Mouse (Mus musculus): ENCODE results near the gene Il1r1.
"Not testable (repeated sequence)": the region's sequence is repeated elsewhere in the genome, so short reads cannot be mapped to it uniquely, and the experiment has no call there.

Il1r1 gene

DNA sequence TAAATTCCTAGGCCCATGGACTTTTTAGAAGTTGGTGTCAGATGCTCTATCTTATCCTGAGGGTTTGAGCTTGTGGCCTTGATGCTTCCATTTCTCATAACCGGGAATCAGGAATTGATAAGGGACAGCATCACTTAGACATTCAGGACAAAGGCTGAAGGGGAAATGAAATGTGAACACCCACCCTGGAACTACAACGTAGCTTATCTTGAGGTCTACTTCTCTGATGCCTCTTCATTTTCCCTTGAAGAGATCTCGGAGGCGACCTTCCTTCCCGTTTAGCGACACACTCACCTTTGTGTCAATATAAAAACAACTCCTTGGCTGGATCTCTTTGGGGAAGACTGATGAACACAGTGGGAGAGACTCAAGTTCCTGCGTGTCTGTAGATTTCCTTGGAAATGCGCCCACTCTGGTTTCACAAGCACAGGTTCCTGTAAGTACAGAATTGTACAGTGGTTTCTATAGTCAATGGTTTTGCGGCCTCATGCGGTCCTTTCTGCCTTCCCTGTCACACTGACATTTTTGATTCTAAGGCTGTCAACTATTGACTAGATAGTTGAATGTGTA is 46.7 kb downstream of the Il1r1 start:
- DNase-seq (ENCODE audit: low read depth), result peak; percentile 48

DNA sequence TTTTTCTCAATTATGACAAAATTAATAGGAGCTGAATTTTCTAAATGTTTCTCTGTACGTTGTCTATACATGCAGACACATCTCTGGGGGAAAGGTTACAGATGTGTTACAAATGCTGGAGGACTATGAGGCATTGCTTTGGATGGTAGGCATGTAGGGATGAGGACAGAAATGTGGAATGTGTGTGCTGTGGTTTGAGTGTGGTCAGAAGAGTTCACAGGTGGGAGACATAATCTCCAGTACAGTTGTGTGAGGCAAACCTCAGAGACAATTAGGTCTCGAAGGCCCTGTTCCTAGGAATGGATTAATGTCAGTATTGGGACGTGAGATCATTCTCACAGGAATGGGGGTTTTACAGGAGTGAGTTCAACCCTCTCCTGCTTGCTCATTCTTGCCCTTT is 47.3 kb downstream of the Il1r1 start:
- DNase-seq (ENCODE audit: low read depth), result no peak

DNA sequence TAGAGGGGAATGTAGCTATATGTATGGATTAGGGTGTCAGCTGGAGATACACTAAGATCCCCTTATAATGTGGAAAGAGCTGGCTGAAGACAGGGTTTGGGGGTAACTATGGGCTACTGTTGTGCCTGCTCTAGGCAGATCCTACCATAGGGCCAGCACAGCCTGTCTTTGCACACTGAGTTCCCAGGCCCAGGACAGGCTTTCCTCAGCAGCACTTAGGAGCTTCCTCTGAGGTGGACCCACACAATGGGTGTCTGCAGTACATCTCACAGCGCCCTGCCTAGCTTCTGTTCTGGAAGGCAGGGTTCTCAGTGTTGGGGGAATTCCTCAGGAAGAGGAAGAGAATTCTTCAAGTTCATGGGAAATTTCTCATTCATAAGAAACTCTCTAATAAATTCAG is 48.6 kb downstream of the Il1r1 start:
- DNase-seq (ENCODE audit: low read depth), result no peak

DNA sequence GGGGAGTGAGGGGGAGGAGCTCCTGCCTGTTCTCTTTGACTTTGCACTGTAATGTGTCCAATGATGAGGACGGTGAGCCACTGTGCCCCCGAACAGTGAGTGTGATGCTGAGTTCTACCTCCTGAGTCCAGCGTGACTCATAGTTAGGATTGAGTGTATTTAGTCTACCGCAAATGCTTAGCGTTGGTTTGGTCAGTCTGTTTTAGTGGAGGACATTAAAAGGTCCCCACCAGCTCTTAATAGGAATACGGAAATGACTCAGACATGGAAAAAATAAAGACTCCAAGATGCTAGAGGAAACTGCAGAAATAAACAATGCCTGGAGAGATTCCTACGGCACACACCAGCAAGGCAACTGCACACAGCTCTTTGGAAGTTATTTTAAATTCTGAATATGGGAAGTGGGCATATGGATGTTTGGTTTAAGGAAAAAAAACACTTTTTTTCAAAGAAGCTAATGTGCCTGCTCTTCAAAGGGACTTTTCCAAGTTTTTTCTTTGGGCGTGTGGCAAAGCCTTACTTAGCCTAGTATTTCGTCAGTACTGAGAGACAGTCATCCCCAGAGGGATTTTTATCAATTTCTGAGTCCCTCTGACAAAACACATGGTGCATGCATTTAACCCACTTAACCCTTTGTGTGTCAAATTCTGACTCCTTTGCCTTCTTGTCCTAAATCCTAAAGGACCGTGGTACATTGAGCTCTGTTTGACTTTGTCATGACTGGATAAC is 50.6 kb downstream of the Il1r1 start:
- DNase-seq (ENCODE audit: low read depth), result peak; percentile 75

DNA sequence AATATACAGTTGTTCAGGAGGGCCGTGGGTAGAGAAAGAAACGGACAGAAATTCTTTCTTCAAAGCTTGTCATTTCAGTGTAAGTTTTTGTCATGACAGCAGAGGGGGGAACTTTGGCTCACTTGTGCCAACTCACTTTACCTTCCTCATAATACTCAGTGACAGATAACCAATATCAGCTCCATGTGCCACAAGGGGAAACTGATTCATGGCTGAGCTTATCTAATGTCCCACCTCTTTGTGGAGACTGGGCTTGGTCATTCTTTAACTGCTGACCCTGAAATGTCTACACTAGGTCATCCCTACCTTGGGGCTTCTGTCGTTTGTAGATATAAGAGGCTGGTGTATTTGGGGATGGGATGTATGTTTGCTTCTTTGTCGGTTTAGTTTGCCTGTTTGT is 53.1 kb downstream of the Il1r1 start:
- no peak for DNase-seq (ENCODE audit: low read depth)

DNA sequence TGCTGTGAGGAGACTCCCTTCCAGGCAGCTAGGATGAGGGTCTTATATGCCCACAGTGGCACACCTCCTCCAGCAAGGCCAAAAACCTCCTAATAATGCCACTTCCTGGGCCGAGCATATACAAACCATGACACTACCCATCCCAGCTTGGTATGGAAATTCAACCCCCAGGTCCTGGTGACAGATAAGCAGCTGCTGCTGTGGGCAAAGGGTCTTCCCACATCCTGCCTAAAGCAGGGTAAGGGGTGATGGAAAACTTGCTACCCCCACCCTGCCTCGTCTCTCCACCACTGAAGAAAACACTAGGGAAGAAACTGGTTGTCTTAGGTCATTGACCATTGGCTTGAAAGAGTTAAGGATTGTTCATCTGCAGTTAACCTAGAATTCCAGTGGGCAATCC is 53.8 kb downstream of the Il1r1 start:
- no peak for DNase-seq (ENCODE audit: low read depth)

DNA sequence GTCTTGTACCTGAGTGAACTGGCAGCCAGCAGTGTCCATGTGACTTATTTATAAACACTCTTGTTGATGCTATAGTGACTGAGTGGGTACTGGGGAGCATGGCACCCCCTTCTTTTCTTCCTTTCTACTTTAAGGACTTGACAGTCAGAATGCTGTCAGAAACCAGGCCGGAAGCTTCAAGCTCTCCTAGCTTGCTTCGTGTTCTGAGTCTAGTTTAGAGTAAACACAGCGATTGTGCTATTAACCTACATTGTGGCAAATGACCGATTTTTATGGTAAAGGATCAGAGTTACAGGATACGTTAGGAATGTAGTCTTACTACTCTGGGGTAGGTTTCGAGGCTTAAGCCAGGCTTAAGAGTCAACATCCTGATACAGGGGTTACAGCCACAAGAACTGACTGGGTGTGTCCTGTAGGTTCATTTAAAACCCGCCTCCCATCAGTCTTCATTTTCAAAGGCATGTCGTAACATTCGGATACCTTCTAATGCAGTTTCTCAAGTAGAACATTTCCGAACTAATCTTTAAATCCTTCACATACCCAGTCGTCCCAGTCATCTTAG is 54.4 kb downstream of the Il1r1 start:
- no peak for DNase-seq (ENCODE audit: low read depth)

DNA sequence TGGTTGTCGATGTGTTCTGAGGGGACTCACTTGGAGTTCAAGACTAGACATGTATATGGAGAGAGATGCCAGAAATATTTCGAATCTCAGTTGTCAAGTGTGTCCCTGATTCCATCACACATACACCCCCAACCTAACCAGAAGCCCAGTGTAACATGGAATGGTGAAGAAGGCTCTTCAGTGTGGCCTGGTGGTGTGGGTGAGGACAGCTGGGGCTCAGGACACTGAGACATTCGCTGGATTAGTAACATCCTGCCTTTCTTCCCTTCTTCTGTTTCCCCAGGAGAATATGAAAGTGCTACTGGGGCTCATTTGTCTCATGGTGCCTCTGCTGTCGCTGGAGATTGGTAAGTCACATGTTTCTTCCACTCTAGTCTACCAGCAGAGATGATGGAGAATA is 57.1 kb downstream of the Il1r1 start:
- no peak for DNase-seq (ENCODE audit: low read depth)

DNA sequence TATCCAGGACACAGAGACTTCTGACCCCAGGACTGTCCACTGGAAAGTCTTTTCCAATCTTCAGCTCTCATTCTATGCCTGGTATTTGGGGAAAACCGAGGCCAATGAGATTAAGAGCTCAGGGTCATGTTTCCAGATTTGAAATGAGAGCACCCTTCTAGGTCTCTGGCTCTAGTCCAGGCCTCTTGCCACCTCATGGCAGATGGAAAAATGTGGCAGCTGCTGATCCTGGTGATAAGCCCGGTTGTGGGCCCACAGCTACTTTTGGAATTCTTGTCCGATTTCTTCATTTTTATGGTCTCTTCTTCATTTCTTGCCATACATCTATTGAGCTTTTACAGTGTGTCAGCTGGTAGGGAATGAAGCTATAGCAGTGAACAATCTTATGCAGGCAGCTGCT is 57.5 kb downstream of the Il1r1 start:
- no peak for DNase-seq (ENCODE audit: low read depth)

DNA sequence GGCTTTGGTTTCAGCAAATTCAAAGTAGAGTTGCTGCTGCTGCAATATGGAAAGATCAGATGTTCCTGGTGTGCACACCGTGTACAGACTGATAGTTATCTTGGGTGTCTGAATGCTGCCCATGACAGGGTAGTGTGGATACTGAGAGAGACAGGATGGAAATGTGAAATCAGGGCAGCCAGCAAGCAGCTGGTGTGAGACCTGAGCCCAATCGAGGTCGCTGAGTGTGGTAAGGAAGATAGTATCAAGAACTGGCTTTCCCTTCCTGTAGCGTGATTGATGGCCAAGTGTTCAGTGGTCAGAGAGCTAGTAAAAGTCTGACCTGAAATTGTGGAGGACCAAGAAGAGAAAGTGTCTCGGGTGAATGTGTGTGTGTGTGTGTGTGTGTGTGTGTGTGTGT is 59.1 kb downstream of the Il1r1 start:
- no peak for DNase-seq (ENCODE audit: low read depth)

DNA sequence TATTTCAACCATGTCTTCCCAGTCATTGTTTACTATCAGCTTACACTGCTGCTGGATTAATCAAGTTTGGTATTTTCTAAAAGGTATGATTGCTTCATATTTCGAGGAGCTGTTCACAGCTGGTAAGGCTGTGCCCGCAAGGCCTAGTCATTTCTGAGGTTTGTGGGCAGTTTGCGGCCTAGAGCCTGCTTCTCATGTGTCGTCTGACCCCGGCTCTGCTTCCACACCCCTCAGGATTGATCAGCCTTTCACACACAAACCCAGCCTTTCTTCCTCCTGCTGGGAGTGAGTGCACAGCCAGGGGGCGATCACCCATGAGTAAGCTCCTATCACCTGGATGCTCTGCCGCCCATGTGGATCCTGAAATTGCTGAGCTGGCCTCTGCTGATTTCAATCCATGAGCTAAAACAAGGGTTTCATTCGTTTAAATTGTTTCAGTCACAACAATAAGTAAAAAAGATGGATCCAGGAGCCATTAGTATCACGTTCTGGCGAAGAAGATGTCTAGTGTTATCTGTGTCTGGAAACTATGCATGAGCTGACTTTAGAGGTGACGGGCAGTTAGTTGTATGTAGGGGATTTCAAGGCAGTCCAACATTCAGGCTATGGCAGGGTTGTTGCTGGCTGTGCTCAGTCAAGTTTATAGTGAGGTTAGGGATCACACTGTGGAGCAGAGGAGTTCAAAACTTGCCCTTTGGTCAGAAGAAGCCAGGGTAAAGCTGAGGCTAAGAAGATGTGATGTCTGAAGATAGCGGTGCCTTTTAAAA is 65.8 kb downstream of the Il1r1 start:
- no peak for DNase-seq (ENCODE audit: low read depth)

DNA sequence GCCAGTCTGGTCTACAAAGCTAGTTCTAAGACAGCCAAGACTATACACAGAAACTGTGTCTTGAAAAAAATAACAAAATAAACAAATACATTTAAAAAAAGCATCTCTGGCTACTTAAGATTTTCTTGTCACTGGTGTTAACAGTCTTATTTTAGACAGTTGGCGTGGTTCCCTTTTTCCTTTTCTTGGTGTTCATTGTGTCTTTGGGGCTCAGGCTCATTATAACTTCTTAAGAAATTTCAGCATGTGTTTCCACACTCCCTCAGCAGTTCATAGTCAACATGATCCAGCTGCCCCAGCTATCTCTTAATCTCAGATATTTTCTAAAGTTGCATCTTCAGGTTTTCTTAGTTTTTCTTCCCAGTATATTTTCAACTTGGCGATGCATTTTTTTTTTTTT is 67.4 kb downstream of the Il1r1 start:
- no peak for DNase-seq (ENCODE audit: low read depth)

DNA sequence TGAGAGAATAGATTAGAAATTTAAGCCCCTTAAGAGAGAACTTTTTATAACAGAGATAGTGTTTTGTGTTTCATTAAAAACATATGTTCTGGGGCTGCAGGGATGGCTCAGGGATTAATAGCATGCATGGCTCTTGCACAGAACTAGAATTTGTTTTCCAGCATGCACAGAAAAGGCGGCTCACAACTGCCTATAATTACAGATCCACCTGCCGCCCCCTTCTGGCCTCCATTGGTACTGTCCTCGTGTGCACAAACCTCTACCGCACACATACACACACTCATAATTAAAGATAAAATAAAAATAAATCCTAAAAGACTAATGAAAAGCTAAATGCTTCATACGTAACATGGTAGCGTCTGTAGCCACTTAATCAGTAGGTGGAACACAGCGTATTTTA is 69.0 kb downstream of the Il1r1 start:
- DNase-seq (ENCODE audit: low read depth), result peak; percentile 48

DNA sequence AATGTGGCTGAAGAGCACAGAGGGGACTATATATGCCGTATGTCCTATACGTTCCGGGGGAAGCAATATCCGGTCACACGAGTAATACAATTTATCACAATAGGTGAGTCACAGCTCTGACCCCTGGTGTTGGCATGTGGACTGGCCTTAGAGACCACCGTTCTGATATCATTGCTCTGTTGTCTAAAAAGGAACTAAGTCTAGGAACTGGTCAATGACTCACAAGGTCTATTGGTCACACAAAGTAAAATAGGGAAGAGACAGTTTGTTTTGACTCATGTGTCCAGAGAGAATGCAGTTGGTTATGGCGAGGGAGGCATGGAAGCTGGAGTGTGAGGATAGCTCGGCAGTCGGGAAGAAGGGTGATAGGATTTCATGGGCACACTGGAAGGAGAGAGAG is 69.9 kb downstream of the Il1r1 start:
- no peak for DNase-seq (ENCODE audit: low read depth)

DNA sequence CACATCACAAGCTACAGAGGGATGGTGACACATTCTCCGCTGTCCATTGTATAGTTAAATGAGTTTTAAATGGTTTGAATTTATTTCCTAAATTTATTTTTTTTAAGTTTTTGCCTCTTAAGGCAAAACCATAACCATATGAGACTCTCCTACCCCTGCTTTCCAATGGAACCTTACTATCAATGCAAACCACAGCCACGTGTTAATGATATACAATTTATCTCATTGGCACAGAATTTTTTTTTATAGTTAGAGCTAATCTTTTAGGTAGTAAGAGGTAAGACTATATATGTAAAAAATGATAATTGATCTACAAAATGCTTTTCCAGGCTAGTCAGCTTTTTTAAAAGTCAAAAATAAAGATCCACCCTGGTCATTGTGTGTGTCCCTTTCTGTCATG is 73.2 kb downstream of the Il1r1 start:
- DNase-seq (ENCODE audit: low read depth), result no peak

DNA sequence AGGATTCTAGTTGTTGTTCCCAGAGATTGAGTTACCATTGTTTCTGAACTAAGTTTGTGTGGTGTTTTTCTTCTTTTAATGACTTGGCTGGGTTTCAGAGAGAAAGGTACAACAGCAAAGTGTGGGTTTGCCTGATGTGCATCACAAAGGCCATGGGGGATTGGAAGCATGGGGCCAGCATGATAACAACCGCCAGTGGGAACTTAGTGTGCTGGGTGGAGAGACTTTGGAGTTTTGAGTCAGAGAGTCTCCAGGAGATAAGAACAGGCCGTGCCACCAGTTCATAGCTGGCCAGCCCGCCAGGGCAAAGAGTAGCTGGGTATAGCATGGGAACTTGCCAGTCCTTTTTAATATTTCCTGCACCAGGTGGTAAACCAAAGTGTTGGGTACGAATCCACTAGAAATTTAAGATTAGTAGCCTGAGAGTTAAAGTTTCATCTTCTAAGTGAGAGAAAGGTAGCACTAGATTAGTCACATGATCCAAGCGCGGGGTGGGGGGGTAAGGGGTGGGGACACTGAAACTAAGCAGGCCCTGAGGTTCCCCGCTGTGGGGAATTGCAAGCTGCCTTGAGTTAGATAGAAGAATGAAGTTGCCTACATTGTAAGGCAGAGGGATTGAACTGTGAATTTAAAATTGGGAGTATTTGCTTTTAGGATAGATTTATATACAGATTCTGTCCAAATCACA is 78.4 kb downstream of the Il1r1 start:
- DNase-seq (ENCODE audit: low read depth), result no peak

DNA sequence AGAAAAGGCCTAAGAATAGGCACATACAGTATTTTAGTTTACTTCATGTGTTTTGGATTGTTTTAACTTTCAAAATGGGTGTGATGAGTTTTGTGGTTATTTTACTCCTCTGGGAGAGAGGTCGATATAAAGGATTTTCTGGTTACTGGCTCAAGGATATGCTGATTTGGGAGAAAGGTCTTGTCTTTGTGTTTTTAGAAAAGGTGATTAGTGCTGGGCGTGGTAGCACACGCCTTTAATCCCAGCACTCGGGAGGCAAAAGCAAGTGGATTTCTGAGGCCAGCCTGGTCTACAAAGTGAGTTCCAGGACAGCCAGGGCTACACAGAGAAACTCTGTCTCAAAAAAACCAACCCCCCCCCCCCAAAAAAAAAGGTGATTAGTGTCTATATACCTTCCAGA is 79.4 kb downstream of the Il1r1 start:
- not testable (repeated sequence) for DNase-seq (ENCODE audit: low read depth)

DNA sequence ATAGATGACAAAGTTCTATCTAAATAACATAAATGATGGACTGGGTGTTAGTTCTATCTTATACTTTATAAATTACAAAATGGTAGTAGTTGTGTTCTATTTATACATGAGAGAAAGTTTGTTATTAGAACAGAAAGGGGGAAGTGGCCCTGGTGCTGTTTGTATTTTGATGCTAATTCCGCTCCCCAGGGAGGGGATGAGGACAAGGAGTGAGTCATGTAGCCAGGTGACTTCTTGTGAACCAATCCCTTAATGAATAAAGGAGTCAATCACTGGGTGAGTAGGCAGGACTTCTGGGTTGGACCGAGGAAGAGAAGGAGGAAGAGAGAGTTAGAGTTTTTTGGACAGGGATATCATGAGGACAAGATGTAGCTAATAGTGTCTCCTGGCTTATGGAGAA is 81.2 kb downstream of the Il1r1 start:
- DNase-seq (ENCODE audit: low read depth), result no peak

DNA sequence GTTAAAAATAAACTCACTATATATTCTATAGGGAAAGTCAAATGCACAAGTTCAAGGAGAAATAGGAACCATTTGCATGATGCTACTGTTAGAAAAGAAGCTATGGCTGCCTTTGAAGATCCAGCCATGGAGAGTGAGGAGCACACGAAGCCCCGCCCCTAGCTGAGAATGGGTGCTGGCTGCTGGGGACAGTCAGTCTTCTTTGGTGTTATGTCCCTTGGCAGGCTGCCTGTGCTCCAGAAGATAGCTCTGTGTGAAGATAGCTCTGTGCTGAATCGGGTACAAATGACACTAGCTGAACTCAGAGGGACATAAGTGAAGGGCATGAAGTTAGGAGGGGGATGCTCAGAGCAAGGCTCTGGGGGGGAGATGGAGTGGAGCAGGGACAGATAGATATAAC is 86.2 kb downstream of the Il1r1 start:
- no peak for DNase-seq (ENCODE audit: low read depth)

DNA sequence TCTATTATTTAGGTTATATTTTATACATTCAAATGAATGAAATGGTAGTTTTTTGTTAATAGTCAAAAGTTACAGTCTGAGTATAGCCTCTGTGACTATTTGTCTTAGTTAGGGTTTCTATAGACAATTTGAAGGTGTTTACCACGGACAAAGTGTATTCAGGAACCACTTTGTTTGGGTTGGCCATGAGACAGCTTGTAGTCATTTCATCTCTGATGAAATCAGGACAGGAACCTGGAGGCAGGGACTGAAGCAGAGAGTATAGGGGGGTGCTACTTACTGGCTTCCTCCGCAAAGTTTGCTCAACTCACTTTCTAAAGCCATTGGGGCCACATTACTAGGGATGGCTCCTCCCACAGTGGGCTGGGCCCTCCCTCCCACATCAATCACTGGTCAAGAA is 86.7 kb downstream of the Il1r1 start:
- DNase-seq (ENCODE audit: low read depth), result no peak

DNA sequence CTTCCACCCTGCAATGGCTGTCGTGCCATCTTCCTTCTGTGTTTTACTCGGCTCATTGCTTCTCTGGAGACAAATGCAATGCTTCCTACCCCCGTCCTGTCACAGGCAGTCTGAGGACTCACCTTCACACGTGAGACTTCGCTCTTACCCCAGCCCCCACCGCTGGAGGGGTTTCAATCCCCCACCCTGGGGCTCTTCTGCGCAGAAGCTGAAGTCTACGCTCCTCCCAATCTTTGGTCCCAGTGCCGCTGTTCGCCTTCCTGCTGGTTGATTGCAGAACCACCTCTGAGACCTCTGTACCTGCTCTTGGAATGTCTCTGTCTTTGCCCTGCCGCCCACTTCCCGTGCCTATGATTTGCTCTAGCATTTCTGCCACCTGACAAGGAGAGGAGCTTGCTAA is 89.1 kb downstream of the Il1r1 start:
- no peak for DNase-seq (ENCODE audit: low read depth)

DNA sequence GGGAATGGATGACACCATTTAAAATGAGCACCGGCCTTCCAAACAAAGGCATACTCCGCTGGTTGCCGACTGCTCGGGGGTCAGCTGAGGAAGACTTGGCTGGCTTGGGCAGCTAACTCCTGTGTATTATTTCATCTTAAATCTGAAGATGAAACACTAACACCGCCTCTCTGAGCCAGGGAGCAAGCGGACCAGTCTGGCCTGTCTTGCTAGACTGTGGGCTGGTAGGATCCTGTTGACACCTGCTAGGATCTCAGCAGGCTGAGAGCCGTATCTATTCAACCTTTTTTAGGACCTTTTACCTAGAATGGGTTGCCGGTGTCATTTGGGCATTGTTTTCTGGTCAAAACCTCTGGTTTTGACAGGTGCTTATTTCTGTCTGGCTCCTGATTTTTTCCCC is 92.8 kb downstream of the Il1r1 start:
- no peak for DNase-seq (ENCODE audit: low read depth)

DNA sequence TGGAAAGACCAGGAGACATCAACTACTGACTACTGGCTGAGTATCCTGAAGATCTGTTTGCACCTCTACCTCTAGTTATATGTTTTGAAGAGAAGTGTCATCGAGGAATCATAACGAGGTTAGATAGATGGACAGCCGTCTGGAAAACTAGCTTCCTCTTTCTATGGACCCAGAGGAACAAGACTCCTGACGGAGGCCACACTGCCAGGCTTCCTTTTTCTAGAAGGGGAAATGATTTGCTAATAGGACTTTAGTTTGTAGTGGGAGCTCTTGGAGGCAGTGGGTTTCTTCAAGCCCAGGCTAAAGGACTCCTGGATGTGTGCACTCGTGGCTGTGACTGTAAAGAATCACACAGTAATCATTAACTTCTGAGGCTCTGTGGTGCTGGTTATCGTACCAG is 96.9 kb downstream of the Il1r1 start:
- no peak for DNase-seq (ENCODE audit: low read depth)
